Mouse (Mus musculus): Measurements from ENCODE around the gene Adamts7.

DNA sequence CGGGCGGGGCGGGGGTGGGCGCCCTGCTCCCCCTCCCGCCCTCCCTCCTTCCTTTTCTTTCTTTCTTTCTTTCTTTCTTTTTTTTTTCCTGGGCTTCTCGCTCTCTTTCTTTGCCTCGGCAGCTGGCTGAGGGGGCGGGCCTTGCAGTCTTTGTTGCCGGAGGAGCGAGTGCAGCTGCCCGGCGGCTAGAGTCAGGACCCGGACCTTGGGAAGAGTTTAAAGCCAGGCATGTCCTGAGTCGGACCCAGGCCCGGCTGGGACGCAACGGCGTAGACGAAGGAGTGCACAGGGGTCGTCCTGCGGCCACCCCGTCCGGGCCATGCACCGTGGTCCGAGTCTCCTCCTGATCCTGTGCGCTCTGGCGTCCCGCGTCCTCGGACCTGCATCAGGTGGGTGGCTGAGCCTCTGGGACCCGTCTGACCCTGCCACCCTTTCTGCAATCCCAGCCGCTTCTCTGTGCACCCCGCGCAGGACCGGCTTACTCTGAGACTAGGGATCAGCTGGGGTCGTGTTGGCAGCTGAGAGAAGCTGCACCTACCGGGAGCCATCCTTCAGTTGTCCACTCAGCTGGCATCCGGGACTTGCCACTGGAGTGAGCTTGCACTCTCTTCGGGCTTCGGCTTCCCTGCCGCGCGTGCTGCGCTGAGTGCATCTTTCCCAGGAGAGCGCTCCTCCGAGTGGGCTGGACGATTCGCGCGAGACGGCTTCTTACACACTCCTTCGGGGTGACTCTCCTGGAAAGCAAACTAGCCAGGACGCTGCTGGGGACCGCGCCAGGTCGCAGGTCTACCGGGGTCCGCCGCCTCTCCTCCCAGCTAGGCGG is at the start of gene Adamts7:
- TF ChIP-seq POLR2A (IDR thresholded peaks at IDR 0.05; ENCODE audit: borderline replicate concordance, extremely low read depth, low read depth, low read length), result no peak
- TF ChIP-seq CTCF (IDR thresholded peaks at IDR 0.05; ENCODE audit: insufficient read depth, low read length), result no peak
